Mouse (Mus musculus) neural tube, embryonic 13.5 days (tissue): ENCODE measurements around the gene Slc6a18. TPM values are rescaled to one million over a fixed set of nuclear protein-coding genes. Genes with fewer than 3 reads are reported as not detected.

ENCODE experiments used
- ATAC-seq: fragments of 200-750 bp; cut with Nextera tagmentation; 2 replicates; pipeline ENCODE4 v1.8.0; 2017; ENCODE audit warnings: low read depth, mild to moderate bottlenecking, moderate TSS enrichment, moderate library complexity
- H3K27ac ChIP-seq: fragments of 300-500 bp; sonication (generic); replicated peaks from 2 replicates; pipeline ENCODE4 v1.5.1; 2015; ENCODE audit warnings: moderate library complexity, mild to moderate bottlenecking, inconsistent platforms
- H3K27me3 ChIP-seq: fragments of 300-500 bp; sonication (generic); 2 replicates; pipeline ENCODE4 v1.6.1; 2015; ENCODE audit warnings: mild to moderate bottlenecking, inconsistent platforms
- H3K36me3 ChIP-seq: fragments of 300-500 bp; sonication (generic); 2 replicates; pipeline ENCODE4 v1.6.1; 2015; ENCODE audit warnings: mild to moderate bottlenecking, inconsistent platforms
- H3K4me1 ChIP-seq: fragments of 300-500 bp; sonication (generic); replicated peaks from 2 replicates; pipeline ENCODE4 v1.6.1; 2015; ENCODE audit warnings: inconsistent platforms
- H3K4me2 ChIP-seq: fragments of 300-500 bp; sonication (generic); 2 replicates; pipeline ENCODE4 v1.6.1; 2015; ENCODE audit warnings: inconsistent platforms, mild to moderate bottlenecking, moderate library complexity
- H3K4me3 ChIP-seq: fragments of 300-500 bp; sonication (generic); 2 replicates; pipeline ENCODE4 v1.5.1; 2015; ENCODE audit warnings: mild to moderate bottlenecking, inconsistent platforms
- H3K9ac ChIP-seq: fragments of 300-500 bp; sonication (generic); 2 replicates; pipeline ENCODE4 v1.6.1; 2015; ENCODE audit warnings: moderate library complexity, mild to moderate bottlenecking, inconsistent platforms
- H3K9me3 ChIP-seq: fragments of 300-500 bp; sonication (generic); 2 replicates; pipeline ENCODE4 v1.6.1; 2016; ENCODE audit warnings: inconsistent platforms
- WGBS: fragments of 180-500 bp; shearing (Covaris S2); methylation state at CpG from one replicate; pipeline ENCODE4 v1.1.7; 2015; 5-methylcytosine and 5-hydroxymethylcytosine counted together
- polyA plus RNA-seq: library from polyadenylated mRNA; unstranded; fragments of >200 nt; fragmentation: Nextera tagmentation; extraction: Ambion mirVana; gene quantifications from 2 replicates; pipeline ENCODE4 v1.2.1, GENCODE M21; 2015

Gene Slc6a18
- polyA plus RNA-seq, 1 experiment from 2014 or later, result not detected

DNA sequence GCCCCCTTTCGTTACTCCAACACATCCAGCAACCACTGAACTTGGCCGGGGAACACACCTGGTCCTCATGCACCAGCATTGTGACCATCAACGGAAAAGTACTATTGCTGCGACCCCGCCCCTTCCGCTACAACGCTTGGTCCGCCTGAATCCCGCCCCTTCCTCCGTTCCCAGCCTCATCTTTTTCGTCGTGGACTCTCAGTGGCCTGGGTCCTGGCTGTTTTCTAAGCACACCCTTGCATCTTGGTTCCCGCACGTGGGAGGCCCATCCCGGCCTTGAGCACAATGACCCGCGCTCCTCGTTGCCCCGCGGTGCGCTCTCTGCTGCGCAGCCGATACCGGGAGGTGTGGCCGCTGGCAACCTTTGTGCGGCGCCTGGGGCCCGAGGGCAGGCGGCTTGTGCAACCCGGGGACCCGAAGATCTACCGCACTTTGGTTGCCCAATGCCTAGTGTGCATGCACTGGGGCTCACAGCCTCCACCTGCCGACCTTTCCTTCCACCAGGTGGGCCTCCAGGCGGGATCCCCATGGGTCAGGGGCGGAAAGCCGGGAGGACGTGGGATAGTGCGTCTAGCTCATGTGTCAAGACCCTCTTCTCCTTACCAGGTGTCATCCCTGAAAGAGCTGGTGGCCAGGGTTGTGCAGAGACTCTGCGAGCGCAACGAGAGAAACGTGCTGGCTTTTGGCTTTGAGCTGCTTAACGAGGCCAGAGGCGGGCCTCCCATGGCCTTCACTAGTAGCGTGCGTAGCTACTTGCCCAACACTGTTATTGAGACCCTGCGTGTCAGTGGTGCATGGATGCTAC lies 50.9 kb downstream of the Slc6a18 start, which contains the start of gene Tert:
Gene Tert, plus strand, starts transcription at position 167 of the 805 bp plus-strand sequence.
- peaks cover 11% of the 10 kb centered on the region for H3K36me3 ChIP-seq
- H3K9me3 ChIP-seq, result no peaks in the 10 kb centered on the region
- ATAC-seq, result peak; percentile 89
- WGBS, result 13% methylated on average over 47 of the region's 47 CpGs
- peak within 1 kb of the TSS; percentile 94 for H3K4me2 ChIP-seq
- H3K4me3 ChIP-seq, result peak within 1 kb of the TSS; percentile 59
- H3K4me1 ChIP-seq, result peaks cover 44% of the 10 kb centered on the region
- H3K9ac ChIP-seq, result peak within 1 kb of the TSS; percentile 84
- no peaks in the 10 kb centered on the region for H3K27me3 ChIP-seq
- H3K27ac ChIP-seq, result no peak within 1 kb of the TSS

DNA sequence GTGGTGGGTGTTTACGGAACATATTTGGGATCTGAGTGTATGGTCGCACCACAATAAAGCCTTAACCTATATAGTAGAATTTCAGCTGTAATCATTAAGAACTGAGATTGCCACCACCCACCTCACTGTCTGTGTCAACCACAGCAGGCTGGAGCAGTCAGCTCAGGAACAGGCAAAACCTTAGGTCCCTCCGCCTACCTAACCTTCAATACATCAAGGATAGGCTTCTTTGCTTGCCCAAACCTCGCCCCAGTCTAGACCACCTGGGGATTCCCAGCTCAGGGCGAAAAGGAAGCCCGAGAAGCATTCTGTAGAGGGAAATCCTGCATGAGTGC lies 51.4 kb downstream of the Slc6a18 start:
- 43% methylated on average over 6 of the region's 6 CpGs for WGBS
- H3K4me2 ChIP-seq, result peak overlapping the region; percentile 94
- ATAC-seq, result peak; percentile 52; the same call in 1 of the 2 replicates
- no peaks in the 10 kb centered on the region for H3K27me3 ChIP-seq
- H3K9ac ChIP-seq, result peak overlapping the region; percentile 84
- peak overlapping the region; percentile 59 for H3K4me3 ChIP-seq
- no peaks in the 10 kb centered on the region for H3K9me3 ChIP-seq
- H3K4me1 ChIP-seq, result peaks cover 44% of the 10 kb centered on the region
- H3K27ac ChIP-seq, result no peak overlapping the region
- H3K36me3 ChIP-seq, result peaks cover 16% of the 10 kb centered on the region

DNA sequence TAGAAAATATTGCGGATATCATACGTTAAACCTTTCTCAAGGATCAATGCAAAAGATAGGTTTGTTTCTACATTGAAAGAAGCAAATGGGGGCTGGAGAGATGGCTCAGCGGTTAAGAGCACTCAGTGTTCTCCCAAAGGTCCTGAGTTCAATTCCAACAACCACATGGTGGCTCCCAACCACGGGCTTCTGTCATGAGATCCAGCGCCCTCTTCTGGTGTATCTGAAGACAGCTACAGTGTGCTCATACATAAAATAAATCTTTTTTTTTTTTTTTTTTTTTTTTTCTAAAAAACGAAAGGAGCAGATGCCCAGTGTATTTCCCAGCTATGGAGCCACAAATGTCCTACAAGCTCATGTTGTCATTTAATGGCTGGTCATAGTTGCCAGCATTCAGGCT lies 57.2 kb downstream of the Slc6a18 start:
- no peak overlapping the region for H3K4me2 ChIP-seq
- WGBS, result 71% methylated on average over 6 of the region's 6 CpGs
- H3K36me3 ChIP-seq, result peaks cover 72% of the 10 kb centered on the region
- H3K27ac ChIP-seq, result no peak overlapping the region
- H3K9me3 ChIP-seq, result no peaks in the 10 kb centered on the region
- no peak for ATAC-seq
- no peaks in the 10 kb centered on the region for H3K27me3 ChIP-seq
- no peaks in the 10 kb centered on the region for H3K4me1 ChIP-seq
- no peak overlapping the region for H3K9ac ChIP-seq
- no peak overlapping the region for H3K4me3 ChIP-seq

DNA sequence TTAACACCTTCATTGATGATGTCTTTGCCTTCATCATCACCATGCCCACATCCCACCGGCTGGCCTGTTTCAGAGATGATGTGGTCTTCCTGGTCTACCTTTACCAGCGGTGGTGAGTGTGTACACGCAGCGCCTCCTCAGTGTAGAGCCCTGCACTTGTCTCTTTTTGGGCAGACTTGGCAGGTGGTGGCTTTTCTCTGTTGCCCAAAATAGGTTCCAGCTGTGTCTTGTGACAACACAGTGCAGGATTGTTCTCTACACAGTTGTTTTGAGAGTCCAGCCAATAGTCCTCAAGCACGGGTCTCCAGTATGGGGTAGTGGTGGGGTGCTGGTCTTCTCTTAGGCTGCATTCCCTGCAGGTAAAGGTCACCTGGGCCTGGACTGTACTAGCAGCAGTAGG lies 59.4 kb downstream of the Slc6a18 start:
- no peak for ATAC-seq

More for the DNA sequence above, 59.4 kb downstream of the Slc6a18 start:
- Histone ChIP-seq H3K9me3 (no peaks in the 10 kb centered on the region), H3K4me3 (no peak overlapping the region), H3K9ac (no peak overlapping the region), H3K4me1 (no peaks in the 10 kb centered on the region), H3K36me3 (peaks cover 94% of the 10 kb centered on the region), H3K4me2 (no peak overlapping the region), H3K27ac (no peak overlapping the region), H3K27me3 (no peaks in the 10 kb centered on the region)
- 94% methylated on average over 5 of the region's 5 CpGs for WGBS

Other genes with a start within 250 kb of the Slc6a18 start
- 51.7 and 55.0 TPM in 2 replicates for gene Lpcat1, start 210.8 kb downstream of the Slc6a18 start, polyA plus RNA-seq
- 0.13 TPM in 1 of 2 replicates, not detected in the other for gene Slc6a3, start 141.3 kb downstream of the Slc6a18 start, polyA plus RNA-seq
- 126 and 138 TPM in 2 replicates for gene Clptm1l, start 74.0 kb downstream of the Slc6a18 start, polyA plus RNA-seq
- gene Tert, start 51.1 kb downstream of the Slc6a18 start, polyA plus RNA-seq, result 4.8 and 5.3 TPM in 2 replicates
- 0.56 and 0.72 TPM in 2 replicates for gene Slc6a19, start 26.8 kb upstream of the Slc6a18 start, polyA plus RNA-seq
- gene Slc12a7, start 55.1 kb upstream of the Slc6a18 start, polyA plus RNA-seq, result 13.4 and 13.6 TPM in 2 replicates
- gene Nkd2, start 169.6 kb upstream of the Slc6a18 start, polyA plus RNA-seq, result 8.7 and 9.8 TPM in 2 replicates